Mouse (Mus musculus): ENCODE results near the gene Rbm47. TPM values are rescaled to one million over a fixed set of nuclear protein-coding genes. Genes with fewer than 3 reads are reported as not detected.

The Rbm47 gene
- polyA plus RNA-seq, 1 experiment, result 12.7 TPM

GRCm38 (mm10) chr5:66135853-66136210 lies 37.1 kb downstream of the Rbm47 start:
- 95% methylated on average over 3 of the region's 3 CpGs for WGBS

GRCm38 (mm10) chr5:66135161-66135852 lies 37.6 kb downstream of the Rbm47 start:
- Histone ChIP-seq H3K27me3 (ENCODE audit: control insufficient read depth, insufficient read depth, low read length) (no peaks in the 10 kb centered on the region), H3K27ac (ENCODE audit: control insufficient read depth, insufficient read depth, low read length) (no peak overlapping the region), H3K4me3 (ENCODE audit: control insufficient read depth, insufficient read depth, low read length) (no peak overlapping the region), H3K4me1 (replicated peaks; ENCODE audit: control insufficient read depth, insufficient read depth, low read length) (peaks cover 5% of the 10 kb centered on the region; the same call in 1 of the 2 replicates), H3K36me3 (ENCODE audit: control insufficient read depth, insufficient read depth, low read length) (no peaks in the 10 kb centered on the region)
- no peak for DNase-seq
- 67% methylated on average over 11 of the region's 11 CpGs for WGBS
- TF ChIP-seq CTCF (IDR thresholded peaks at IDR 0.05; ENCODE audit: borderline replicate concordance, control insufficient read depth, extremely low read depth, insufficient read depth, low read length, poor library complexity), result no peak
- no peak for TF ChIP-seq POLR2A (IDR thresholded peaks at IDR 0.05; ENCODE audit: control insufficient read depth, extremely low read depth, insufficient read depth, low read length, poor library complexity)

More at GRCm38 (mm10) chr5:66135853-66136210, 37.1 kb downstream of the Rbm47 start:
- peaks cover 5% of the 10 kb centered on the region; the same call in 1 of the 2 replicates for H3K4me1 ChIP-seq (replicated peaks; ENCODE audit: control insufficient read depth, insufficient read depth, low read length)
- H3K27ac ChIP-seq (ENCODE audit: control insufficient read depth, insufficient read depth, low read length), result no peak overlapping the region
- no peak overlapping the region for H3K4me3 ChIP-seq (ENCODE audit: control insufficient read depth, insufficient read depth, low read length)
- TF ChIP-seq POLR2A (IDR thresholded peaks at IDR 0.05; ENCODE audit: control insufficient read depth, extremely low read depth, insufficient read depth, low read length, poor library complexity), result no peak
- TF ChIP-seq CTCF (IDR thresholded peaks at IDR 0.05; ENCODE audit: borderline replicate concordance, control insufficient read depth, extremely low read depth, insufficient read depth, low read length, poor library complexity), result no peak
- DNase-seq, result no peak
- H3K27me3 ChIP-seq (ENCODE audit: control insufficient read depth, insufficient read depth, low read length), result no peaks in the 10 kb centered on the region
- no peaks in the 10 kb centered on the region for H3K36me3 ChIP-seq (ENCODE audit: control insufficient read depth, insufficient read depth, low read length)

- WGBS, result 92% methylated on average over 7 of the region's 7 CpGs
- no peak for DNase-seq
- TF ChIP-seq CTCF (IDR thresholded peaks at IDR 0.05; ENCODE audit: borderline replicate concordance, control insufficient read depth, extremely low read depth, insufficient read depth, low read length, poor library complexity) (no peak), POLR2A (IDR thresholded peaks at IDR 0.05; ENCODE audit: control insufficient read depth, extremely low read depth, insufficient read depth, low read length, poor library complexity) (no peak)
- no peaks in the 10 kb centered on the region for H3K27me3 ChIP-seq (ENCODE audit: control insufficient read depth, insufficient read depth, low read length)
- no peaks in the 10 kb centered on the region for H3K36me3 ChIP-seq (ENCODE audit: control insufficient read depth, insufficient read depth, low read length)
- no peak overlapping the region for H3K27ac ChIP-seq (ENCODE audit: control insufficient read depth, insufficient read depth, low read length)
- peaks cover 5% of the 10 kb centered on the region; the same call in 1 of the 2 replicates for H3K4me1 ChIP-seq (replicated peaks; ENCODE audit: control insufficient read depth, insufficient read depth, low read length)
- no peak overlapping the region for H3K4me3 ChIP-seq (ENCODE audit: control insufficient read depth, insufficient read depth, low read length)
Observed at GRCm38 (mm10) chr5:66134578-66134977, 38.3 kb downstream of the Rbm47 start.

GRCm38 (mm10) chr5:66128948-66129347 lies 44.0 kb downstream of the Rbm47 start:
- H3K27me3 ChIP-seq (ENCODE audit: control insufficient read depth, insufficient read depth, low read length), result no peaks in the 10 kb centered on the region
- H3K4me3 ChIP-seq (ENCODE audit: control insufficient read depth, insufficient read depth, low read length), result no peak overlapping the region
- DNase-seq, result no peak
- H3K27ac ChIP-seq (ENCODE audit: control insufficient read depth, insufficient read depth, low read length), result no peak overlapping the region
- H3K36me3 ChIP-seq (ENCODE audit: control insufficient read depth, insufficient read depth, low read length), result no peaks in the 10 kb centered on the region
- TF ChIP-seq CTCF (IDR thresholded peaks at IDR 0.05; ENCODE audit: borderline replicate concordance, control insufficient read depth, extremely low read depth, insufficient read depth, low read length, poor library complexity), result no peak
- no peak for TF ChIP-seq POLR2A (IDR thresholded peaks at IDR 0.05; ENCODE audit: control insufficient read depth, extremely low read depth, insufficient read depth, low read length, poor library complexity)
- H3K4me1 ChIP-seq (replicated peaks; ENCODE audit: control insufficient read depth, insufficient read depth, low read length), result no peaks in the 10 kb centered on the region
- 70% methylated on average over 3 of the region's 3 CpGs for WGBS

GRCm38 (mm10) chr5:66125418-66125817 lies 47.5 kb downstream of the Rbm47 start:
- H3K4me3 ChIP-seq (ENCODE audit: control insufficient read depth, insufficient read depth, low read length), result no peak overlapping the region
- no peaks in the 10 kb centered on the region for H3K36me3 ChIP-seq (ENCODE audit: control insufficient read depth, insufficient read depth, low read length)
- no peak for TF ChIP-seq CTCF (IDR thresholded peaks at IDR 0.05; ENCODE audit: borderline replicate concordance, control insufficient read depth, extremely low read depth, insufficient read depth, low read length, poor library complexity)
- no peak for TF ChIP-seq POLR2A (IDR thresholded peaks at IDR 0.05; ENCODE audit: control insufficient read depth, extremely low read depth, insufficient read depth, low read length, poor library complexity)
- no peak for DNase-seq
- no peaks in the 10 kb centered on the region for H3K27me3 ChIP-seq (ENCODE audit: control insufficient read depth, insufficient read depth, low read length)
- H3K4me1 ChIP-seq (replicated peaks; ENCODE audit: control insufficient read depth, insufficient read depth, low read length), result no peaks in the 10 kb centered on the region; the same call in 1 of the 2 replicates
- 94% methylated on average over 11 of the region's 11 CpGs for WGBS
- no peak overlapping the region for H3K27ac ChIP-seq (ENCODE audit: control insufficient read depth, insufficient read depth, low read length)

- Histone ChIP-seq H3K4me1 (replicated peaks; ENCODE audit: control insufficient read depth, insufficient read depth, low read length) (no peaks in the 10 kb centered on the region; the same call in 1 of the 2 replicates), H3K36me3 (ENCODE audit: control insufficient read depth, insufficient read depth, low read length) (no peaks in the 10 kb centered on the region), H3K27me3 (ENCODE audit: control insufficient read depth, insufficient read depth, low read length) (no peaks in the 10 kb centered on the region), H3K4me3 (ENCODE audit: control insufficient read depth, insufficient read depth, low read length) (no peak overlapping the region), H3K27ac (ENCODE audit: control insufficient read depth, insufficient read depth, low read length) (no peak overlapping the region)
- 94% methylated on average over 9 of the region's 9 CpGs for WGBS
- DNase-seq, result no peak
- TF ChIP-seq POLR2A (IDR thresholded peaks at IDR 0.05; ENCODE audit: control insufficient read depth, extremely low read depth, insufficient read depth, low read length, poor library complexity) (no peak), CTCF (IDR thresholded peaks at IDR 0.05; ENCODE audit: borderline replicate concordance, control insufficient read depth, extremely low read depth, insufficient read depth, low read length, poor library complexity) (no peak)
Observed at GRCm38 (mm10) chr5:66124931-66125330, 48.0 kb downstream of the Rbm47 start.

Data from thymus, adult 2 months (tissue).